Mouse (Mus musculus): ENCODE data around the gene Nrip2. TPM values are rescaled to one million over a fixed set of nuclear protein-coding genes. Genes with fewer than 3 reads are reported as not detected.

Nrip2 gene
- polyA plus RNA-seq, 1 experiment = 1.3 TPM

DNA sequence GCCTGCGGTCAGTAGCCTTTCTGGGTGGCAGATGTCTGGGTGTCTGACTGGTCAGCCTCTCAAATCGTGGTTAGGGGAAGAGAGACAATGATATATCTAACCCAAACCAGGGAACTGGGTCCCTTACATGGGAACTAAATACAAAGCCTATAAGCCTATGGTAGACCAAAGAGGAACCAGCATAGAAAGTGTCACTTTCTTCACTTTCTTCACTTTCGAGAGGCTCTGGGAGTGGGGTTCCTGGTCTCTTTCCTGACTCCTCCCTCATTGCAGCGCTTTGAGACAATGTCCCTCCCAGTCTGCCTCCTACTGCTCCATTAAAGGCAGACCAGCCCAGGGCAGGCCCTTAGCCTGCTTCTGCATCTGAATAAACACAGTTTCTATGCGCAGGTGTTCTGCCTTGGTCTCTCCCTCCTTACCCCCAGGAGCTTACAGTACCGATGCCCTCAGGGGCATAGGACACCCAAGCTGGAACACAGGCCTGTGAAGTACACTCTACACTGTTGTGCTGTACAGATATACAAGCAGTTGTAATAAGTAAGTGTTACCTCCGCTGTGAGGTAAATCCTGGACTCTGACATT, 9.5 kb downstream of the Nrip2 start:
- no peak for TF ChIP-seq POLR2A (IDR thresholded peaks at IDR 0.05; ENCODE audit: borderline replicate concordance, control insufficient read depth, low read depth, low read length)
- TF ChIP-seq CTCF (IDR thresholded peaks at IDR 0.05; ENCODE audit: control insufficient read depth, insufficient read depth, low read length) = no peak
- 74% methylated on average over 7 of the region's 7 CpGs for WGBS
- no peak overlapping the region for H3K27ac ChIP-seq (ENCODE audit: control insufficient read depth, insufficient read depth, low read depth, low read length, poor library complexity)

DNA sequence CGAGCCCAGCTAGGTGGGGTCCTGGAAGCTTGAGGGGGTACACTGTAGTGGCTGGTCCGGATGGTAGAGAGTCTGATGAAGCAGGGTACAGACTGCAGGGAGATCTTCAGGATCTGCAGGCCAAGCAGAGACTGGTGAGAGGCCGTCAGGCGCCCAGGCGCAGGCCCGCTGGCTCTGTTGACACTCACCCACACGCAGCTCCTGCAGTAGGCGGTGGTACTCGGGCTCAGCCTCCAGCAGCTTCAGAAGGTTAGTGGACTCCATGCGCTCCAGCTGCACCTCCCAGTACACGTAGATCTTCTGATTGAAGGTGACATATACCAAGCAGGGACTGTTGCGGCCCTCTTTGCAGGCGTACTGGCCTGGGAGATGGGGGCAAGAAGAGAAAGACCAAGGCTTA, 11.2 kb downstream of the Nrip2 start:
- no peak overlapping the region for H3K4me3 ChIP-seq (replicated peaks; ENCODE audit: control insufficient read depth, low read depth, low read length)
- H3K4me1 ChIP-seq (ENCODE audit: control insufficient read depth, insufficient read depth, low read length) = no peaks in the 10 kb centered on the region; the same call in 1 of the 2 replicates
- H3K27ac ChIP-seq (ENCODE audit: control insufficient read depth, insufficient read depth, low read depth, low read length, poor library complexity) = no peak overlapping the region
- TF ChIP-seq POLR2A (IDR thresholded peaks at IDR 0.05; ENCODE audit: borderline replicate concordance, control insufficient read depth, low read depth, low read length) (no peak), CTCF (IDR thresholded peaks at IDR 0.05; ENCODE audit: control insufficient read depth, insufficient read depth, low read length) (no peak)
- 93% methylated on average over 13 of the region's 13 CpGs for WGBS

More for the DNA sequence above, 9.5 kb downstream of the Nrip2 start:
- H3K4me1 ChIP-seq (ENCODE audit: control insufficient read depth, insufficient read depth, low read length) = no peaks in the 10 kb centered on the region; the same call in 1 of the 2 replicates
- H3K4me3 ChIP-seq (replicated peaks; ENCODE audit: control insufficient read depth, low read depth, low read length) = no peak overlapping the region

DNA sequence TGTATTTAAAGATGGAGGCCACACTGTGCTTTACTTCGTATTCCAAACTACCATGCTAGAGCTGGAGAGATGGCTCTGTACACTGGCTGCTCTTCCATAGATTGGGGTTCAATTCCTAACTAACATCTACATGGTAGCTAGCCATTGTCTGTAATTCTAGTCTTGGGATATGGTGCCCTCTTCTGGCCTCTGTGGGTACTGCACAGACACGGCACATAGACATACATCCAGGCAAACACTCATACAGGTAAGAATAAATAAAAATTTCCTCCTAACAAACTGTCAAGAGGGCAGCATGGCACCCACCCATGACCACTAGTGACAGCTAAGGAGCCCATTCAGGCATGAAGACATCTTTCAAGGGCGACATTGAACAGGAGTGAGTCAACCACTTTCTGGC, 12.0 kb downstream of the Nrip2 start:
- no peaks in the 10 kb centered on the region; the same call in 1 of the 2 replicates for H3K4me1 ChIP-seq (ENCODE audit: control insufficient read depth, insufficient read depth, low read length)
- no peak overlapping the region for H3K4me3 ChIP-seq (replicated peaks; ENCODE audit: control insufficient read depth, low read depth, low read length)
- no peak overlapping the region for H3K27ac ChIP-seq (ENCODE audit: control insufficient read depth, insufficient read depth, low read depth, low read length, poor library complexity)
- TF ChIP-seq POLR2A (IDR thresholded peaks at IDR 0.05; ENCODE audit: borderline replicate concordance, control insufficient read depth, low read depth, low read length) (no peak), CTCF (IDR thresholded peaks at IDR 0.05; ENCODE audit: control insufficient read depth, insufficient read depth, low read length) (peak; percentile 66)
- 27% methylated on average over 3 of the region's 3 CpGs for WGBS

DNA sequence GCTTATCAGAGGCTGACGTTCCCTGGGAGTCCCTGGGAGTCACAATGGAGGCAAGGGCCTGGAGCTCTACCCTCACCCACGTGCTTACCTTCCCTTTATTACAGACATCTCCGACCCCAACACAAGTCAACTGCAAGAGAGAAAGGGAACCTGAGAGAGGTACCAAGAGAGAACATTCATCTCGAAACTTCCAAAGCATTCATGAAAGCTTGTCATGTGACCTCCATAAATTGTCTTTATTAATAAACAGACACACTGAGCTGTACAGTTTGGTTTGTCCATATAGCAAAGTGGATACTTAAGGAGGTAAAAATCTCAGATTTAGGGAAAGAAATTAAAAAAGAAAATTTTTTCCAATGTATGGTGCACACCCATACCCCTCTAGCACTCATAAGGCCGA, 17.1 kb downstream of the Nrip2 start:
- Histone ChIP-seq H3K4me1 (ENCODE audit: control insufficient read depth, insufficient read depth, low read length) (no peaks in the 10 kb centered on the region), H3K27ac (ENCODE audit: control insufficient read depth, insufficient read depth, low read depth, low read length, poor library complexity) (no peak overlapping the region), H3K4me3 (replicated peaks; ENCODE audit: control insufficient read depth, low read depth, low read length) (no peak overlapping the region)
- 86% methylated on average over 5 of the region's 5 CpGs for WGBS
- TF ChIP-seq CTCF (IDR thresholded peaks at IDR 0.05; ENCODE audit: control insufficient read depth, insufficient read depth, low read length) (no peak), POLR2A (IDR thresholded peaks at IDR 0.05; ENCODE audit: borderline replicate concordance, control insufficient read depth, low read depth, low read length) (no peak)

- WGBS = 90% methylated on average over 1 of the region's 1 CpGs
- no peaks in the 10 kb centered on the region for H3K4me1 ChIP-seq (ENCODE audit: control insufficient read depth, insufficient read depth, low read length)
- no peak overlapping the region for H3K27ac ChIP-seq (ENCODE audit: control insufficient read depth, insufficient read depth, low read depth, low read length, poor library complexity)
- no peak overlapping the region for H3K4me3 ChIP-seq (replicated peaks; ENCODE audit: control insufficient read depth, low read depth, low read length)
- TF ChIP-seq CTCF (IDR thresholded peaks at IDR 0.05; ENCODE audit: control insufficient read depth, insufficient read depth, low read length) = no peak
- no peak for TF ChIP-seq POLR2A (IDR thresholded peaks at IDR 0.05; ENCODE audit: borderline replicate concordance, control insufficient read depth, low read depth, low read length)
Measured at GRCm38 (mm10) chr6:128418076-128418475, 19.0 kb downstream of the Nrip2 start.

DNA sequence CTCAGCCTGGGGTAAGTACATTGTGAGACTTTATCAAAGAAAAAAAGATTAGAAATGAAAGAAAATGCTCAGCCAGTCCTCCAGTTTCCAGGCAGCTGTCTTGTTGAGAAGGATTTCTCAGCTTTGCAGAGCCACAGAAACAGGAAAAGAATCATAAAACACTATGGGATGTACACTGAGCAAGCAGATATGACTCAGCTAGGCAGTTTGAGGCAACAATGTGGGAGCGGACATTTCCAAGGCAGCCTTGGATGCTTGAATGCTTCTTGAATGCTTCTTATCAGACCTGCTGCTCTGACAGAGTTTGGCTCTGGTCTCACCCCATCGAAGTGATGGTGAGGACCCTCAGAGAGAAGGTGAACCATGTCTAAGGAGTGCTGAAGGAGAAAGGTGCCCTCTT, 21.9 kb downstream of the Nrip2 start:
- no peak overlapping the region for H3K4me3 ChIP-seq (replicated peaks; ENCODE audit: control insufficient read depth, low read depth, low read length)
- H3K4me1 ChIP-seq (ENCODE audit: control insufficient read depth, insufficient read depth, low read length) = no peaks in the 10 kb centered on the region; the same call in 1 of the 2 replicates
- no peak overlapping the region for H3K27ac ChIP-seq (ENCODE audit: control insufficient read depth, insufficient read depth, low read depth, low read length, poor library complexity)
- TF ChIP-seq POLR2A (IDR thresholded peaks at IDR 0.05; ENCODE audit: borderline replicate concordance, control insufficient read depth, low read depth, low read length) = no peak
- no peak for TF ChIP-seq CTCF (IDR thresholded peaks at IDR 0.05; ENCODE audit: control insufficient read depth, insufficient read depth, low read length)
- WGBS = 47% methylated on average over 2 of the region's 2 CpGs

GRCm38 (mm10) chr6:128421480-128421879, 22.4 kb downstream of the Nrip2 start:
- H3K27ac ChIP-seq (ENCODE audit: control insufficient read depth, insufficient read depth, low read depth, low read length, poor library complexity) = no peak overlapping the region
- no peak overlapping the region for H3K4me3 ChIP-seq (replicated peaks; ENCODE audit: control insufficient read depth, low read depth, low read length)
- H3K4me1 ChIP-seq (ENCODE audit: control insufficient read depth, insufficient read depth, low read length) = no peaks in the 10 kb centered on the region; the same call in 1 of the 2 replicates
- TF ChIP-seq POLR2A (IDR thresholded peaks at IDR 0.05; ENCODE audit: borderline replicate concordance, control insufficient read depth, low read depth, low read length) (no peak), CTCF (IDR thresholded peaks at IDR 0.05; ENCODE audit: control insufficient read depth, insufficient read depth, low read length) (no peak)
- 92% methylated on average over 3 of the region's 3 CpGs for WGBS

- peak overlapping the region; percentile 89 for H3K4me3 ChIP-seq (replicated peaks; ENCODE audit: control insufficient read depth, low read depth, low read length)
- 36% methylated on average over 16 of the region's 16 CpGs for WGBS
- H3K27ac ChIP-seq (ENCODE audit: control insufficient read depth, insufficient read depth, low read depth, low read length, poor library complexity) = no peak overlapping the region
- H3K4me1 ChIP-seq (ENCODE audit: control insufficient read depth, insufficient read depth, low read length) = no peaks in the 10 kb centered on the region; the same call in 1 of the 2 replicates
- no peak for TF ChIP-seq POLR2A (IDR thresholded peaks at IDR 0.05; ENCODE audit: borderline replicate concordance, control insufficient read depth, low read depth, low read length)
- TF ChIP-seq CTCF (IDR thresholded peaks at IDR 0.05; ENCODE audit: control insufficient read depth, insufficient read depth, low read length) = no peak
Measured at GRCm38 (mm10) chr6:128423496-128424268, 24.6 kb downstream of the Nrip2 start.
